Mouse (Mus musculus) thymus, adult 2 months (tissue): ENCODE data around the gene Fbxo47. TPM values are rescaled to one million over a fixed set of nuclear protein-coding genes. Genes with fewer than 3 reads are reported as not detected.

Experiments
- DNase-seq: peaks from one replicate; pipeline ENCODE4 v3.0.0; 2021
- H3K27ac ChIP-seq: fragments of 200-500 bp; 2 replicates; pipeline ENCODE4 v1.5.1; 2012; ENCODE audit warnings: low read length, control low read depth; ENCODE audit not compliant: control insufficient read depth, insufficient read depth
- H3K27me3 ChIP-seq: fragments of 200-500 bp; 2 replicates; pipeline ENCODE4 v1.6.1; 2012; ENCODE audit warnings: mild to moderate bottlenecking, low read length, moderate library complexity, mixed read lengths; ENCODE audit not compliant: control insufficient read depth, insufficient read depth
- H3K36me3 ChIP-seq: fragments of 200-500 bp; 2 replicates; pipeline ENCODE4 v1.6.1; 2012; ENCODE audit warnings: mild to moderate bottlenecking, low read length, moderate library complexity; ENCODE audit not compliant: control insufficient read depth, insufficient read depth
- H3K4me1 ChIP-seq: fragments of 200-500 bp; replicated peaks from 2 replicates; pipeline ENCODE4 v1.6.1; 2012; ENCODE audit warnings: low read length; ENCODE audit not compliant: control insufficient read depth, insufficient read depth
- H3K4me3 ChIP-seq: fragments of 200-500 bp; 2 replicates; pipeline ENCODE4 v1.5.1; 2012; ENCODE audit warnings: mild to moderate bottlenecking, low read length, control low read depth, moderate library complexity; ENCODE audit not compliant: control insufficient read depth, insufficient read depth
- CTCF ChIP-seq: fragments of 200-500 bp; IDR thresholded peaks from 2 replicates; pipeline ENCODE4 v1.5.1; 2012; ENCODE audit warnings: mild to moderate bottlenecking, control low read depth, low read length, moderate library complexity, borderline replicate concordance; ENCODE audit not compliant: control insufficient read depth, poor library complexity, insufficient read depth; ENCODE audit errors: extremely low read depth
- POLR2A ChIP-seq: fragments of 200-500 bp; IDR thresholded peaks from 2 replicates; pipeline ENCODE4 v1.6.1; 2012; ENCODE audit warnings: mild to moderate bottlenecking, low read length, control low read depth, moderate library complexity; ENCODE audit not compliant: control insufficient read depth, poor library complexity, insufficient read depth; ENCODE audit errors: extremely low read depth
- WGBS: fragments of 180-500 bp; shearing (Covaris S2); methylation state at CpG from one replicate; pipeline ENCODE4 v1.1.7; 2018; 5-methylcytosine and 5-hydroxymethylcytosine counted together
- polyA plus RNA-seq: library from polyadenylated mRNA; depleted of rRNA; stranded (reverse); fragments of >200 nt; gene quantifications from 2 replicates; pipeline ENCODE4 v1.2.3, GENCODE M21; 2012

Fbxo47 gene
- polyA plus RNA-seq, 1 experiment: 0.19 TPM

GRCm38 (mm10) chr11:97822840-97823603 is 60.9 kb downstream of the Fbxo47 start:
- 0 out of 2 replicates have a peak overlapping the region, but pooled peaks have one; percentile 9 for H3K27ac ChIP-seq
- H3K4me1 ChIP-seq: peaks cover 41% of the 10 kb centered on the region
- peaks cover 3% of the 10 kb centered on the region for H3K36me3 ChIP-seq
- no peaks in the 10 kb centered on the region for H3K27me3 ChIP-seq
- TF ChIP-seq CTCF (no peak), POLR2A (no peak)
- H3K4me3 ChIP-seq: no peak overlapping the region
- 93% methylated on average over 20 of the region's 20 CpGs for WGBS
- DNase-seq: no peak

GRCm38 (mm10) chr11:97821401-97822064 is 62.4 kb downstream of the Fbxo47 start:
- no peaks in the 10 kb centered on the region for H3K27me3 ChIP-seq
- peaks cover 34% of the 10 kb centered on the region for H3K4me1 ChIP-seq
- DNase-seq: no peak
- H3K4me3 ChIP-seq: no peak overlapping the region
- whole genome bisulfite sequencing: 92% methylated on average over 8 of the region's 8 CpGs
- peaks cover 9% of the 10 kb centered on the region for H3K36me3 ChIP-seq
- no peak overlapping the region for H3K27ac ChIP-seq
- TF ChIP-seq CTCF (no peak), POLR2A (no peak)

GRCm38 (mm10) chr11:97820840-97821239 is 63.1 kb downstream of the Fbxo47 start:
- peaks cover 27% of the 10 kb centered on the region for H3K4me1 ChIP-seq
- H3K4me3 ChIP-seq: no peak overlapping the region
- peaks cover 15% of the 10 kb centered on the region for H3K36me3 ChIP-seq
- DNase-seq: no peak
- H3K27me3 ChIP-seq: no peaks in the 10 kb centered on the region
- no peak for TF ChIP-seq CTCF
- TF ChIP-seq POLR2A: no peak
- 81% methylated on average over 4 of the region's 4 CpGs for WGBS
- no peak overlapping the region for H3K27ac ChIP-seq

GRCm38 (mm10) chr11:97819923-97820322 is 64.0 kb downstream of the Fbxo47 start:
- peaks cover 19% of the 10 kb centered on the region for H3K4me1 ChIP-seq
- H3K27ac ChIP-seq: no peak overlapping the region
- 78% methylated on average over 5 of the region's 5 CpGs for WGBS

GRCm38 (mm10) chr11:97819102-97819501 is 64.9 kb downstream of the Fbxo47 start:
- DNase-seq: no peak
- Histone ChIP-seq H3K36me3 (peaks cover 30% of the 10 kb centered on the region), H3K4me3 (no peak overlapping the region), H3K27ac (no peak overlapping the region), H3K27me3 (no peaks in the 10 kb centered on the region), H3K4me1 (peaks cover 10% of the 10 kb centered on the region)
- TF ChIP-seq POLR2A (no peak), CTCF (no peak)
- 83% methylated on average over 4 of the region's 4 CpGs for WGBS

More at GRCm38 (mm10) chr11:97819923-97820322, 64.0 kb downstream of the Fbxo47 start:
- no peak for DNase-seq
- Histone ChIP-seq H3K36me3 (peaks cover 22% of the 10 kb centered on the region), H3K27me3 (no peaks in the 10 kb centered on the region), H3K4me3 (no peak overlapping the region)
- TF ChIP-seq CTCF (no peak), POLR2A (no peak)

- peaks cover 32% of the 10 kb centered on the region for H3K36me3 ChIP-seq
- H3K4me1 ChIP-seq: peaks cover 8% of the 10 kb centered on the region
- 59% methylated on average over 4 of the region's 4 CpGs for WGBS
- no peak overlapping the region for H3K4me3 ChIP-seq
- no peaks in the 10 kb centered on the region for H3K27me3 ChIP-seq
- DNase-seq: no peak
- H3K27ac ChIP-seq: no peak overlapping the region
- TF ChIP-seq POLR2A (no peak), CTCF (no peak)
These were observed 65.4 kb downstream of the Fbxo47 start for GRCm38 (mm10) chr11:97818571-97818970.

GRCm38 (mm10) chr11:97818003-97818402 is 66.0 kb downstream of the Fbxo47 start:
- H3K27ac ChIP-seq: no peak overlapping the region
- no peak overlapping the region for H3K4me3 ChIP-seq
- DNase-seq: no peak
- no peak for TF ChIP-seq POLR2A
- TF ChIP-seq CTCF: no peak
- no peaks in the 10 kb centered on the region for H3K27me3 ChIP-seq
- peaks cover 8% of the 10 kb centered on the region for H3K4me1 ChIP-seq
- 96% methylated on average over 6 of the region's 6 CpGs for WGBS
- H3K36me3 ChIP-seq: peaks cover 32% of the 10 kb centered on the region
